Mouse (Mus musculus): ENCODE measurements around the gene Rita1. TPM values are rescaled to one million over a fixed set of nuclear protein-coding genes. Genes with fewer than 3 reads are reported as not detected.

The Rita1 gene
- polyA plus RNA-seq, 1 experiment from 2014 or later = 25.1 TPM

GRCm38 (mm10) chr5:120624427-120624826 is 12.0 kb upstream of the Rita1 start:
- Histone ChIP-seq H3K27me3 (peaks cover 2% of the 10 kb centered on the region), H3K4me2 (no peak overlapping the region), H3K9me3 (no peaks in the 10 kb centered on the region), H3K4me3 (no peak overlapping the region), H3K9ac (no peak overlapping the region), H3K4me1 (replicated peaks) (peaks cover 13% of the 10 kb centered on the region), H3K36me3 (peaks cover 91% of the 10 kb centered on the region), H3K27ac (replicated peaks) (no peak overlapping the region)
- no peak for ATAC-seq (ENCODE audit: low read depth)
- WGBS = 82% methylated on average over 10 of the region's 10 CpGs

- Histone ChIP-seq H3K27ac (replicated peaks) (no peak overlapping the region), H3K9me3 (no peaks in the 10 kb centered on the region), H3K4me1 (replicated peaks) (peaks cover 7% of the 10 kb centered on the region; the same call in 1 of the 2 replicates), H3K27me3 (no peaks in the 10 kb centered on the region), H3K4me2 (no peak overlapping the region), H3K4me3 (no peak overlapping the region), H3K36me3 (peaks cover 100% of the 10 kb centered on the region), H3K9ac (no peak overlapping the region)
- WGBS = 64% methylated on average over 5 of the region's 5 CpGs
- ATAC-seq (ENCODE audit: low read depth) = no peak
These were observed 9.9 kb upstream of the Rita1 start for GRCm38 (mm10) chr5:120622198-120622851.

GRCm38 (mm10) chr5:120621846-120622197 is 9.4 kb upstream of the Rita1 start:
- Histone ChIP-seq H3K4me3 (no peak overlapping the region), H3K4me1 (replicated peaks) (peaks cover 7% of the 10 kb centered on the region; the same call in 1 of the 2 replicates), H3K27me3 (no peaks in the 10 kb centered on the region), H3K36me3 (peaks cover 100% of the 10 kb centered on the region), H3K9ac (no peak overlapping the region), H3K9me3 (no peaks in the 10 kb centered on the region), H3K27ac (replicated peaks) (no peak overlapping the region), H3K4me2 (no peak overlapping the region)
- no peak for ATAC-seq (ENCODE audit: low read depth)
- 88% methylated on average over 10 of the region's 10 CpGs for WGBS

- WGBS = 91% methylated on average over 23 of the region's 23 CpGs
- H3K4me3 ChIP-seq = no peak overlapping the region
- no peaks in the 10 kb centered on the region for H3K9me3 ChIP-seq
- H3K4me1 ChIP-seq (replicated peaks) = peaks cover 7% of the 10 kb centered on the region; the same call in 1 of the 2 replicates
- no peak overlapping the region for H3K27ac ChIP-seq (replicated peaks)
- ATAC-seq (ENCODE audit: low read depth) = peak; percentile 9; the same call in 1 of the 2 replicates
- no peak overlapping the region for H3K4me2 ChIP-seq
- H3K9ac ChIP-seq = no peak overlapping the region
- H3K36me3 ChIP-seq = peaks cover 100% of the 10 kb centered on the region
- no peaks in the 10 kb centered on the region for H3K27me3 ChIP-seq
These were observed 8.8 kb upstream of the Rita1 start for GRCm38 (mm10) chr5:120621078-120621765.

GRCm38 (mm10) chr5:120620375-120621077 is 8.1 kb upstream of the Rita1 start:
- Histone ChIP-seq H3K27me3 (no peaks in the 10 kb centered on the region), H3K9ac (no peak overlapping the region), H3K4me3 (no peak overlapping the region), H3K4me1 (replicated peaks) (peaks cover 7% of the 10 kb centered on the region; the same call in 1 of the 2 replicates), H3K9me3 (no peaks in the 10 kb centered on the region), H3K36me3 (peaks cover 100% of the 10 kb centered on the region), H3K27ac (replicated peaks) (no peak overlapping the region), H3K4me2 (no peak overlapping the region)
- WGBS = 71% methylated on average over 18 of the region's 18 CpGs
- peak; percentile 20; the same call in 1 of the 2 replicates for ATAC-seq (ENCODE audit: low read depth)

- H3K36me3 ChIP-seq = peaks cover 87% of the 10 kb centered on the region
- H3K4me2 ChIP-seq = no peak overlapping the region
- H3K9me3 ChIP-seq = no peaks in the 10 kb centered on the region
- H3K4me1 ChIP-seq (replicated peaks) = peaks cover 8% of the 10 kb centered on the region
- WGBS = 13% methylated on average over 5 of the region's 5 CpGs
- ATAC-seq (ENCODE audit: low read depth) = no peak
- H3K4me3 ChIP-seq = no peak overlapping the region
- no peak overlapping the region for H3K9ac ChIP-seq
- no peaks in the 10 kb centered on the region for H3K27me3 ChIP-seq
- no peak overlapping the region for H3K27ac ChIP-seq (replicated peaks)
These were observed 6.8 kb upstream of the Rita1 start for GRCm38 (mm10) chr5:120619201-120619600.

GRCm38 (mm10) chr5:120618778-120619177 is 6.4 kb upstream of the Rita1 start:
- H3K36me3 ChIP-seq = peaks cover 83% of the 10 kb centered on the region
- H3K27ac ChIP-seq (replicated peaks) = no peak overlapping the region
- no peak overlapping the region for H3K4me2 ChIP-seq
- 86% methylated on average over 12 of the region's 12 CpGs for WGBS
- no peaks in the 10 kb centered on the region for H3K27me3 ChIP-seq
- no peak for ATAC-seq (ENCODE audit: low read depth)
- no peaks in the 10 kb centered on the region for H3K9me3 ChIP-seq
- no peak overlapping the region for H3K9ac ChIP-seq
- H3K4me3 ChIP-seq = no peak overlapping the region
- H3K4me1 ChIP-seq (replicated peaks) = peaks cover 13% of the 10 kb centered on the region

GRCm38 (mm10) chr5:120615903-120616302 is 3.5 kb upstream of the Rita1 start:
- Histone ChIP-seq H3K27me3 (no peaks in the 10 kb centered on the region), H3K9me3 (no peaks in the 10 kb centered on the region), H3K36me3 (peaks cover 54% of the 10 kb centered on the region), H3K4me1 (replicated peaks) (peaks cover 18% of the 10 kb centered on the region), H3K4me3 (no peak overlapping the region), H3K4me2 (no peak overlapping the region), H3K27ac (replicated peaks) (no peak overlapping the region), H3K9ac (no peak overlapping the region)
- ATAC-seq (ENCODE audit: low read depth) = no peak
- WGBS = 96% methylated on average over 4 of the region's 4 CpGs

GRCm38 (mm10) chr5:120612822-120613604 is 624 bp upstream of the Rita1 start:
- H3K9me3 ChIP-seq = no peaks in the 10 kb centered on the region
- H3K4me1 ChIP-seq (replicated peaks) = peaks cover 36% of the 10 kb centered on the region
- H3K4me2 ChIP-seq = peak overlapping the region; percentile 96
- H3K27ac ChIP-seq (replicated peaks) = peak overlapping the region; percentile 91
- WGBS = under 1% methylated on average over 69 of the region's 69 CpGs
- peak; percentile 95 for ATAC-seq (ENCODE audit: low read depth)
- peak overlapping the region; percentile 52 for H3K4me3 ChIP-seq
- peak overlapping the region; percentile 77 for H3K9ac ChIP-seq
- H3K36me3 ChIP-seq = peaks cover 32% of the 10 kb centered on the region
- no peaks in the 10 kb centered on the region for H3K27me3 ChIP-seq

GRCm38 (mm10) chr5:120611416-120611815 is 973 bp downstream of the Rita1 start:
- peak overlapping the region; percentile 52 for H3K4me3 ChIP-seq
- peak overlapping the region; percentile 75 for H3K9ac ChIP-seq
- no peak for ATAC-seq (ENCODE audit: low read depth)
- 44% methylated on average over 8 of the region's 8 CpGs for WGBS
- peaks cover 36% of the 10 kb centered on the region for H3K4me1 ChIP-seq (replicated peaks)
- peak overlapping the region; percentile 96 for H3K4me2 ChIP-seq
- peak overlapping the region; percentile 91 for H3K27ac ChIP-seq (replicated peaks)
- no peaks in the 10 kb centered on the region for H3K27me3 ChIP-seq
- peaks cover 18% of the 10 kb centered on the region for H3K36me3 ChIP-seq
- no peaks in the 10 kb centered on the region for H3K9me3 ChIP-seq

- H3K27ac ChIP-seq (replicated peaks) = no peak overlapping the region
- no peaks in the 10 kb centered on the region for H3K27me3 ChIP-seq
- peak overlapping the region; percentile 52; the same call in 1 of the 2 replicates for H3K4me3 ChIP-seq
- peaks cover 12% of the 10 kb centered on the region for H3K36me3 ChIP-seq
- peak overlapping the region; percentile 75 for H3K9ac ChIP-seq
- 97% methylated on average over 5 of the region's 5 CpGs for WGBS
- ATAC-seq (ENCODE audit: low read depth) = no peak
- no peaks in the 10 kb centered on the region for H3K9me3 ChIP-seq
- H3K4me2 ChIP-seq = peak overlapping the region; percentile 96
- H3K4me1 ChIP-seq (replicated peaks) = peaks cover 36% of the 10 kb centered on the region
These were observed 1.5 kb downstream of the Rita1 start for GRCm38 (mm10) chr5:120610906-120611305.

All from neural tube, embryonic 13.5 days (tissue).